Mouse (Mus musculus) midbrain, postnatal 0 days (tissue): ENCODE measurements at regions not wholly inside any gene's neighbourhood (a gene's known extent, or its start where the extent isn't known, plus 50 kb on each side); places are given as distances from the start of the nearest gene placed in this dataset.

Source experiments
- ATAC-seq: fragments of 200-750 bp; cut with Nextera tagmentation; 2 replicates; pipeline ENCODE4 v1.8.0; 2017; ENCODE audit warnings: moderate number of reproducible peaks, mild to moderate bottlenecking, moderate TSS enrichment, moderate library complexity; ENCODE audit not compliant: low FRiP score
- DNase-seq: peaks from one replicate; pipeline ENCODE4 v3.0.0-alpha.2; 2015; ENCODE audit warnings: low spot score
- H3K27ac ChIP-seq: fragments of 300-500 bp; sonication (generic); 2 replicates; pipeline ENCODE4 v1.5.1; 2014; ENCODE audit warnings: low read depth, mild to moderate bottlenecking, low read length, mixed read lengths
- H3K27me3 ChIP-seq: fragments of 300-500 bp; sonication (generic); 2 replicates; pipeline ENCODE4 v1.6.1; 2014; ENCODE audit warnings: low read length, control low read depth, mixed read lengths; ENCODE audit not compliant: insufficient read depth
- H3K36me3 ChIP-seq: fragments of 300-500 bp; sonication (generic); 2 replicates; pipeline ENCODE4 v1.6.1; 2014; ENCODE audit warnings: low read length, control low read depth, mixed read lengths; ENCODE audit not compliant: insufficient read depth
- H3K4me1 ChIP-seq: fragments of 300-500 bp; sonication (generic); 2 replicates; pipeline ENCODE4 v1.6.1; 2014; ENCODE audit warnings: mild to moderate bottlenecking, control low read depth, antibody characterized with exemption, low read length, mixed read lengths; ENCODE audit not compliant: insufficient read depth
- H3K4me2 ChIP-seq: fragments of 300-500 bp; sonication (generic); 2 replicates; pipeline ENCODE4 v1.6.1; 2014; ENCODE audit warnings: low read depth, mild to moderate bottlenecking, low read length, mixed read lengths; ENCODE audit not compliant: poor library complexity, severe bottlenecking
- H3K4me3 ChIP-seq: fragments of 300-500 bp; sonication (generic); 2 replicates; pipeline ENCODE4 v1.5.1; 2014; ENCODE audit warnings: low read depth, mild to moderate bottlenecking, low read length, moderate library complexity
- H3K9ac ChIP-seq: fragments of 300-500 bp; sonication (generic); replicated peaks from 2 replicates; pipeline ENCODE4 v1.6.1; 2014; ENCODE audit warnings: mild to moderate bottlenecking, low read length, moderate library complexity, mixed read lengths; ENCODE audit not compliant: poor library complexity, severe bottlenecking
- H3K9me3 ChIP-seq: fragments of 300-500 bp; sonication (generic); 2 replicates; pipeline ENCODE4 v1.6.1; 2016; ENCODE audit warnings: low read length, control low read depth
- CTCF ChIP-seq: IDR thresholded peaks from 2 replicates; pipeline ENCODE4 v1.5.1; 2016; ENCODE audit warnings: antibody characterized with exemption, mild to moderate bottlenecking
- WGBS: fragments of 180-500 bp; shearing (Covaris S2); extraction: QIAGEN DNeasy Blood & Tissue Kit; methylation state at CpG from one replicate; pipeline ENCODE4 v1.1.7; 2014; 5-methylcytosine and 5-hydroxymethylcytosine counted together

DNA sequence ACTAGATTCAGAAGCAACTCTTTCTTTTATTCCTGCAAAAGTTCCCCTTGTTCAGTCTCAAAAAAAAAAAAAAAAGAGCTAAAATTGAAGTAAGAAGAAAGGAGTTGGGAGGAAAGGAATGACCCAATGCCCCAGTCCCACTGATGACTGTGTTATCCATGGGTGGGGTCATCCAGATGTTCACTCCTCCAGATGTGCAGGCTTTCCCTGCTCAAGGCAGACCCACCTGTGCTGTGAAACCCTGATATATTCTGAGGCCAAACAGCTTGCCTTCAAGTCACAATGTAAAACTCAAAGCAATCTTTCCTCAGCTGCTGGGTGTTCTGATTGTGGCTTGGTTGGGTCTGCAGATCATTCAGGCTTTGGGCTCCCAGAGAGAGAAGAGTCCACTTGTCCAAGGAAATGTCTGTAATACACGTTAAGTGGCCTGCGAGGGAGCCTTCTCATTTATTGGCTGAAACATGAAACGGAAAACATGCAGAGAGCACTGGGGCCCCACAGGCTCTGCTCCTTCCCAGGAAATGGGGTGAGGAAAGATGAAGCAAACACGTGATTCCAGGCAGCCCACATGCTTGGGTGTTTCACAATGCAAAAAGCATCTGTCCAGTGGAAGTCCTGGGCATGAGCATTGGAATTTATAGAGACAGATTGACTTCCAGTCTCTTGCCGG lies 296.6 kb downstream of the Nuak1 start:
- Histone ChIP-seq H3K4me2 (no peak overlapping the region), H3K9me3 (no peaks in the 10 kb centered on the region), H3K4me1 (no peaks in the 10 kb centered on the region), H3K4me3 (no peak overlapping the region), H3K9ac (no peak overlapping the region), H3K27me3 (no peaks in the 10 kb centered on the region), H3K36me3 (no peaks in the 10 kb centered on the region), H3K27ac (no peak overlapping the region)
- WGBS: 58% methylated on average over 5 of the region's 5 CpGs
- DNase-seq: no peak
- no peak for TF ChIP-seq CTCF
- ATAC-seq: no peak

- Histone ChIP-seq H3K4me2 (no peak overlapping the region), H3K9ac (no peak overlapping the region), H3K4me3 (no peak overlapping the region), H3K36me3 (no peaks in the 10 kb centered on the region), H3K4me1 (no peaks in the 10 kb centered on the region), H3K27me3 (no peaks in the 10 kb centered on the region), H3K27ac (no peak overlapping the region), H3K9me3 (no peaks in the 10 kb centered on the region)
- ATAC-seq (no peak), DNase-seq (no peak)
- TF ChIP-seq CTCF: no peak
These were observed 296.1 kb downstream of the Nuak1 start for GRCm38 (mm10) chr10:84144344-84144687.

- WGBS: 90% methylated on average over 2 of the region's 2 CpGs
- Histone ChIP-seq H3K36me3 (no peaks in the 10 kb centered on the region), H3K4me2 (no peak overlapping the region)
These were observed 293.0 kb downstream of the Nuak1 start for GRCm38 (mm10) chr10:84147305-84147984.

DNA sequence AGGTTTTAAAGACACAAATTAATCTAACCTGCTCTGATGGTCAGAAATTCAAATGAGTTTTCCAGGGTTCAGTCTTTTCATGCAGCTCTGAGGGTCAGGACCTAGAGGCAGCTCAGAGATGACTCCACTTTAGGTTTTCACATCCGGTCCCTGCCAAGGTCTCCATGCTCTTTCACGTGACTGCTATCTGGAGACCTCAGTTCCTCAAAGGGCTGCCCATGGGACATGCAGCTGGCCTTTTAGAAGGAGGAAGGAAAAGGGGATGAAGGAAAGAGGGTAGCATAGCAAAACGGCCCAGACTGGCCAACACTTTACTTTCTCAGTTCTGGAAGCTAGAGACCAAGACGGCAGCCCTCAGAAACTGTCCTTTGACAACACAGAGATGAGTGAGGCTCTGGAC lies 276.6 kb downstream of the Nuak1 start:
- no peak overlapping the region for H3K9ac ChIP-seq
- H3K4me3 ChIP-seq: no peak overlapping the region
- H3K27me3 ChIP-seq: no peaks in the 10 kb centered on the region
- no peaks in the 10 kb centered on the region for H3K4me1 ChIP-seq
- no peak overlapping the region for H3K4me2 ChIP-seq
- no peaks in the 10 kb centered on the region for H3K9me3 ChIP-seq
- ATAC-seq (no peak), DNase-seq (no peak)
- H3K27ac ChIP-seq: no peak overlapping the region
- H3K36me3 ChIP-seq: no peaks in the 10 kb centered on the region
- 75% methylated on average over 4 of the region's 4 CpGs for WGBS
- no peak for TF ChIP-seq CTCF

More at GRCm38 (mm10) chr10:84147305-84147984, 293.0 kb downstream of the Nuak1 start:
- Histone ChIP-seq H3K9me3 (no peaks in the 10 kb centered on the region), H3K9ac (no peak overlapping the region), H3K4me3 (no peak overlapping the region), H3K27ac (no peak overlapping the region), H3K27me3 (no peaks in the 10 kb centered on the region), H3K4me1 (no peaks in the 10 kb centered on the region)
- no peak for DNase-seq
- no peak for TF ChIP-seq CTCF
- ATAC-seq: no peak

DNA sequence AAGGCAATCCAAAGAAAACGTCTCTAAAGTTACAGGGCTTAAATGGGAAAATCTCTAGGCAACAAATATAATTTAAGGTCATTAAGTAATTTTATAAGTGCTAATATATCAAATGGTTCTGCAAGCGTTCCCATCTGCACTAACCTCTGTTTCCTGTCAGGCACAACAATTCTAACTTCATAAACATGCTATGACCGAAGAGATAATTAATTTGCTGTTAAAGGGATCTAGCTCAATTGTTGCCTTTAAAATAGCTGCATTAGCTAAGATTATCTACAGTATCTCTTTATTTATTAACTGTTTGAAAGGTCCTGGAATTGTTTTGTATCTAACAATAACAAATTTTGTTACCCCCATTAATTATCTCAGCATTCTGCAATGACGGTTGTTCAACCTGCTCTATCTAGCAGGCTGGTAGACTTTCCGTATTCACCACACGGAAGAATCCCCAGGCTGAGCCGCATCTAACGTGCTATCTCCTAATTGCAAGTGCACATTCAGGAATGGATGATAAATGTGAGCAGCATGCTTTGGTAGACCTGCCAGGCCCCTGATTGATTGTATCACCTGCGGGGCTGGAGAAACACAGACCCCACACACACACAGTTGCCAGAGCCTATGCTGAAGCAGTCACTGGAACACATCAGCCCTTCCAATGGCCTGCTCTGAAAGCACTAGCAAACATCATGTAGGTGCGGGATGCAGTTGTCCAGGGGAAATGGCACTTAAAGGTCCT lies 274.4 kb downstream of the Nuak1 start:
- Histone ChIP-seq H3K4me2 (no peak overlapping the region), H3K27me3 (no peaks in the 10 kb centered on the region), H3K4me1 (no peaks in the 10 kb centered on the region), H3K36me3 (no peaks in the 10 kb centered on the region), H3K9ac (no peak overlapping the region), H3K4me3 (no peak overlapping the region), H3K27ac (no peak overlapping the region), H3K9me3 (no peaks in the 10 kb centered on the region)
- DNase-seq (peak; percentile 15), ATAC-seq (no peak)
- WGBS: 91% methylated on average over 10 of the region's 10 CpGs
- no peak for TF ChIP-seq CTCF

GRCm38 (mm10) chr10:84166568-84166905 lies 273.9 kb downstream of the Nuak1 start:
- ATAC-seq (no peak; the same call in 1 of the 2 replicates), DNase-seq (peak; percentile 86)
- peak; percentile 69 for TF ChIP-seq CTCF
- Histone ChIP-seq H3K27ac (no peak overlapping the region), H3K9ac (no peak overlapping the region), H3K27me3 (no peaks in the 10 kb centered on the region), H3K4me3 (no peak overlapping the region), H3K4me2 (no peak overlapping the region), H3K36me3 (no peaks in the 10 kb centered on the region), H3K9me3 (no peaks in the 10 kb centered on the region), H3K4me1 (no peaks in the 10 kb centered on the region)
- 58% methylated on average over 3 of the region's 3 CpGs for WGBS
